Mouse (Mus musculus) retina, adult 2 months (tissue): Measurements from ENCODE around the gene Gm4744.
"Not testable (repeated sequence)": the region's sequence is repeated elsewhere in the genome, so short reads cannot be mapped to it uniquely, and the experiment has no call there.

Experiments
- DNase-seq: peaks from one replicate; pipeline ENCODE4 v3.0.0-alpha.2; 2012; ENCODE audit warnings: low read depth, low spot score

The Gm4744 gene

GRCm38 (mm10) chr6:40951770-40952169 lies at the start of gene Gm4744:
TSS of gene Gm4744 (minus strand) at chr6:40951870.
- DNase-seq, result no peak

GRCm38 (mm10) chr6:40999379-40999778 lies 47.7 kb upstream of the Gm4744 start, which contains the start of gene Gm2663:
TSS of gene Gm2663 (minus strand) at chr6:40999479.
- DNase-seq, result not testable (repeated sequence)

- not testable (repeated sequence) for DNase-seq
Observed at GRCm38 (mm10) chr6:40964454-40964853, 12.8 kb upstream of the Gm4744 start, which contains the start of gene 1810009J06Rik. TSS of gene 1810009J06Rik (plus strand) at chr6:40964754.

GRCm38 (mm10) chr6:40953716-40954115 lies 2.0 kb upstream of the Gm4744 start:
- no peak for DNase-seq

- DNase-seq, result no peak
Observed at GRCm38 (mm10) chr6:40940457-40940856, 11.2 kb downstream of the Gm4744 start, which contains the start of gene 1700074P13Rik. TSS of gene 1700074P13Rik (minus strand) at chr6:40940557.

GRCm38 (mm10) chr6:40919954-40920353 lies 31.7 kb downstream of the Gm4744 start:
- no peak for DNase-seq

- DNase-seq, result no peak
Observed at GRCm38 (mm10) chr6:40900287-40900686, 51.4 kb downstream of the Gm4744 start, which contains the start of gene Prss58. TSS of gene Prss58 (minus strand) at chr6:40900387.
